Mouse (Mus musculus): ENCODE data around the gene Hif3a.

DNA sequence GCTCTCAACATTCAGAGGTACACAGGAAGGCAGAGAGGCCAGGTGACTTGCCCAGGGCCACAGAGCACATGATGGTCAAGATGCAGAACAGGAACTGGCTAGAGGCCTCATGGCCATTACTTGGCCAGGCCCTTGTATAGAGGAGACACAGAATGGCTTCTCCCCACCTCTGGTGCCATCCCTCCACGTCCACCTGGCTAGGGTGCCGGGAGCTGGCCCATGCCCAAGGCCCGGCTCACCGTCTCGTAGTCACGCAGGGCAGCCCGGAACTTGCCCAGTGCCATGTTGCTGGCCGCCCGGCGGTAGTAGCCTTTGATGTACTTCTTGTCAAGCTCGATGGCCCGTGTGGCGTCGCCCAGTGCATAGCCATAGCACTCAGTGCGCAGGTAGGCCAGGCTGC lies 40.1 kb downstream of the Hif3a start:
- no peak for TF ChIP-seq CTCF (conservative IDR thresholded peaks at IDR 0.05; ENCODE audit: low read length)
- TF ChIP-seq POU5F1 (IDR thresholded peaks at IDR 0.05; ENCODE audit: borderline replicate concordance, low read length) = no peak

Measured in E14TG2a.4 (cell line).